Mouse (Mus musculus): ENCODE measurements around the gene Cct7. TPM values are rescaled to one million over a fixed set of nuclear protein-coding genes. Genes with fewer than 3 reads are reported as not detected.

Gene Cct7
- polyA plus RNA-seq, 1 experiment: 60.7 TPM

GRCm38 (mm10) chr6:85444266-85444965 lies 6.9 kb upstream of the Cct7 start:
- TF ChIP-seq GATA1 (IDR thresholded peaks at IDR 0.05; ENCODE audit: low read length): no peak

DNA sequence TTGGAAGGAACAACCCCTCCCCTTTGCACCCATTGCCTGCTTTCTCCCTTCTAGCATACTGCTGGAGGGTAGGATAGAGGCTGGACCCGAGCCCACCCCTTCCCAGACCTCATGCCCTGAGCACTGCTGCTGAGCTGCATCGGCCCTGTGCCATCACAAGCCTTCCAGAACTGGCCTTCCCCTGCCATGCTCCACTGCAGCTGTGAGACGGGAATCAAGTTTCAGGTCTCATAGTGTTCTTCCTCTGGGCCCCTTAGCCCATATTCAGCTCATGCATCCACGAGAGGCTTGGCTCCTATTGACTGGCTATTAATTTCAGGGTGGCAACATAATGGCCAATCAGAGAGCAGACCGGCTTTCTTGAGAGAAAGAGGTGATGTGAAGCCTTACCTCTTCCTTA lies 6.0 kb upstream of the Cct7 start:
- no peak for TF ChIP-seq GATA1 (IDR thresholded peaks at IDR 0.05; ENCODE audit: low read length)

GRCm38 (mm10) chr6:85447351-85447750 lies 4.0 kb upstream of the Cct7 start:
- TF ChIP-seq GATA1 (IDR thresholded peaks at IDR 0.05; ENCODE audit: low read length): no peak

GRCm38 (mm10) chr6:85451664-85452410 lies 523 bp downstream of the Cct7 start, which contains the start of gene Pradc1:
Pradc1 (minus strand) TSS chr6:85451970.
- TF ChIP-seq GATA1 (IDR thresholded peaks at IDR 0.05; ENCODE audit: low read length): no peak

DNA sequence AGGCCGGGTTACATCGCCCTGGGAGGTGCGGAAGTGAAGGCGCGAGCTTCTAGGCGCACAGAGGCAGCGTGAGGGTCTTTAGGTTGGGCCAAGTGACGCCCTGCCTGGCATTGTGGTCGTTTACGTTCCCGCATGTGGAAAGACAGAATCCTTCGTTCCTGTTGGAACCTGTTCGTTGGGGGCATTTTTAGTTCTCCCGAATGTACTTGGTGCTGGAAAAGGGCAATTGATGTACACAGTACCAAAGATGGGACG lies 1.0 kb downstream of the Cct7 start:
- TF ChIP-seq GATA1 (IDR thresholded peaks at IDR 0.05; ENCODE audit: low read length): no peak

DNA sequence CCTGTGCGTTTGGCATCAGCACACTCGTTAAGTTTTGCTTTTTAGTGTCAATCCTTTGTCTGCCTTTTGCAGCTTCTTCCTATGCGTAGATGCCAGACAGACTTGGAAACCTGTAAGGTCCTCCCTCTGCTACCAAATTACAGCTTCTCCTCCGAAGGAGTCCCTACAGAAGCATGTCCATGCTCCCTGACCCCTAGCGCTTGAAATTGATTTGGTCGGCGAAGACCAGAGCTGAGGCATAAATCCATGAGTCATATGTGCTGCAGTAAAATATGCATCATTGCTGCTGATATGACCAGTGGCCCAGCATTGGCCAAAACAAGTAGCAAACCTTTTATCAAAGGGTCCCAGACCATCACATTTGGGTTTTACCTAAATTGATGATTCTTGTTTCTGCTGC lies 1.5 kb downstream of the Cct7 start:
- no peak for TF ChIP-seq GATA1 (IDR thresholded peaks at IDR 0.05; ENCODE audit: low read length)

- TF ChIP-seq GATA1 (IDR thresholded peaks at IDR 0.05; ENCODE audit: low read length): no peak
Observed at GRCm38 (mm10) chr6:85459621-85460020, 8.3 kb downstream of the Cct7 start.

DNA sequence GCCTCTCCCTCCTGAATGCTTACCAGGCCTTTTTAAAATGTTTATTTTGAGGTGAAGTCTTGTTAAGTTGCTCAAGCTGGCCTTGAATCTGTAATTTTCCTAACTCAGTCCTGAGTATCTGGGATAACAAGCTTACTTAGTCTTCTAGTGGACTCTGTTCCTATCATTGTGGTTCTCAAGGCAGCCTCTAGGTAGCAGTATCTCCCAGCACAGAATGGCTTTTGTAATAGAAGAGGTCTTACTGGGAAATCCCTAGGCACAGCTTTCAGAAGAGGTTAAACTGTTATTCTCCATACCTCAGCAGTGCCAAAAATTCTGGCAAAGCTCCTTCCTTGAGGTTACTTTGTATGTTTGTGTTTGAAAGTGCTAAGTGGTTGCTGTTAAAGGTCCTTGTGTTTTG lies 14.1 kb downstream of the Cct7 start:
- no peak for TF ChIP-seq GATA1 (IDR thresholded peaks at IDR 0.05; ENCODE audit: low read length)

GRCm38 (mm10) chr6:85469660-85470430 lies 18.5 kb downstream of the Cct7 start:
- TF ChIP-seq GATA1 (IDR thresholded peaks at IDR 0.05; ENCODE audit: low read length): no peak

DNA sequence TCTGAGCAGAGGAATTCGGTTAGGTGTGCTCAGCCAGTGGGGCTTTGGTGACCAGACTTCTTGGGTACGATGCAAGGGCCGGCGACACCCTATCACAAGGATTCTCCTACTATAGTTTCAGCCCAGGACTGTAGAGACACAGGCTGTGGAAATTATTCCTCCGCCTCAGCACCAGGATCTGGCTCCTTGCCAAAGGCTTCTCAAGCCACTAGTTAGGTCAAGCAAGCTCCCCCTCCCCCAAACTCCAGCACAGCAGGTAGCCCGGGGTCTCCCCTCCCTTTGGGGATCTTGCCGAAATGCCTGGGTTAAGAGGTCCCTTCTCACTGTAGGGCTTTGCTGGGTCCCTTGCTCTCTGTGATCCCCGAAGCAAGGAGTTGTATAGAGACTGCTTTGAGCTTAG lies 20.6 kb downstream of the Cct7 start:
- TF ChIP-seq GATA1 (IDR thresholded peaks at IDR 0.05; ENCODE audit: low read length): no peak

GRCm38 (mm10) chr6:85472542-85472941 lies 21.2 kb downstream of the Cct7 start:
- TF ChIP-seq GATA1 (IDR thresholded peaks at IDR 0.05; ENCODE audit: low read length): no peak

- no peak for TF ChIP-seq GATA1 (IDR thresholded peaks at IDR 0.05; ENCODE audit: low read length)
Observed at GRCm38 (mm10) chr6:85475581-85475980, 24.3 kb downstream of the Cct7 start.

- TF ChIP-seq GATA1 (IDR thresholded peaks at IDR 0.05; ENCODE audit: low read length): no peak
Observed at GRCm38 (mm10) chr6:85477366-85477917, 26.1 kb downstream of the Cct7 start.

GRCm38 (mm10) chr6:85478416-85478815 lies 27.1 kb downstream of the Cct7 start:
- no peak for TF ChIP-seq GATA1 (IDR thresholded peaks at IDR 0.05; ENCODE audit: low read length)

DNA sequence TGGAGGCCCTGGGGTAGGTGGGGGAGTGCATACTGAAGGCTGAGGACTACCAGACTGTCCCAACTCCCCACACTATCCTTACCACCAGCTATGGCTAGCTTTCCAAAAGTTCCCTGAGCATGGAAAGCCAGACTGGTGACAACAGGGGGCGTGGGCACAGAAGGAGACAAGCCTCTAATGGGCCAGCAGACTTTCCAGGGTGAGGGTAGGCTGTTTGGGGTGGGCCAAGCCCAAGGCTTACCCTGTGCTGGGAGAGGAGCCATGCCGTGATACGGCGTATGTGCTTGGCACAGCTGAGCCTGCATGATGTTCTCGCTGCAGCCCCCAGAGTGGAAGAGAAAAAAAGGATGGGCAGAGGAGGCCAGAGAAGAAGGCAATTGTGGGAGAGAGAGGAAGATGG lies 28.7 kb downstream of the Cct7 start:
- no peak for TF ChIP-seq GATA1 (IDR thresholded peaks at IDR 0.05; ENCODE audit: low read length)

- no peak for TF ChIP-seq GATA1 (IDR thresholded peaks at IDR 0.05; ENCODE audit: low read length)
Observed at GRCm38 (mm10) chr6:85480685-85481084, 29.4 kb downstream of the Cct7 start.

Data from G1E-ER4 (cell line).